Mouse (Mus musculus) bone marrow, adult 2 months (tissue): ENCODE measurements around the gene Carf. TPM values are rescaled to one million over a fixed set of nuclear protein-coding genes. Genes with fewer than 3 reads are reported as not detected.
A peak's percentile ranks its signal among the peaks of the same experiment; 100 is the strongest.
"Not testable (repeated sequence)": the region's sequence is repeated elsewhere in the genome, so short reads cannot be mapped to it uniquely, and the experiment has no call there.

Experiments
- H3K27ac ChIP-seq: fragments of 200-500 bp; 2 replicates; pipeline ENCODE4 v1.5.1; 2012; ENCODE audit warnings: low read depth, mild to moderate bottlenecking, control low read depth, inconsistent platforms, low read length; ENCODE audit not compliant: control insufficient read depth, poor library complexity, insufficient read depth
- H3K4me1 ChIP-seq: fragments of 200-500 bp; 2 replicates; pipeline ENCODE4 v1.6.1; 2011; ENCODE audit warnings: low read length; ENCODE audit not compliant: control insufficient read depth, insufficient read depth
- H3K4me3 ChIP-seq: fragments of 200-500 bp; replicated peaks from 2 replicates; pipeline ENCODE3; 2011; ENCODE audit warnings: mild to moderate bottlenecking, low read depth, low read length, control low read depth; ENCODE audit not compliant: control insufficient read depth
- CTCF ChIP-seq: fragments of 200-500 bp; IDR thresholded peaks from 2 replicates; pipeline ENCODE4 v1.5.1; 2011; ENCODE audit warnings: low read length, control low read depth; ENCODE audit not compliant: control insufficient read depth, insufficient read depth
- POLR2A ChIP-seq: fragments of 200-500 bp; IDR thresholded peaks from 2 replicates; pipeline ENCODE4 v1.6.1; 2011; ENCODE audit warnings: low read depth, mild to moderate bottlenecking, control low read depth, low read length, borderline replicate concordance; ENCODE audit not compliant: control insufficient read depth
- WGBS: fragments of 180-500 bp; shearing (Covaris S2); methylation state at CpG from one replicate; pipeline ENCODE4 v1.1.7; 2018; 5-methylcytosine and 5-hydroxymethylcytosine counted together
- polyA plus RNA-seq: library from polyadenylated mRNA; stranded (reverse); fragments of >200 nt; gene quantifications from 2 replicates; pipeline ENCODE4 v1.2.4, GENCODE M21; 2011; ENCODE audit warnings: low replicate concordance; ENCODE audit not compliant: missing spikeins, insufficient read depth, insufficient read length

The Carf gene
- polyA plus RNA-seq, 1 experiment = 1.5 TPM

GRCm38 (mm10) chr1:60169626-60170025, 71.6 kb downstream of the Carf start:
- 79% methylated on average over 2 of the region's 2 CpGs for WGBS
- Histone ChIP-seq H3K27ac (no peak overlapping the region), H3K4me1 (no peaks in the 10 kb centered on the region)

DNA sequence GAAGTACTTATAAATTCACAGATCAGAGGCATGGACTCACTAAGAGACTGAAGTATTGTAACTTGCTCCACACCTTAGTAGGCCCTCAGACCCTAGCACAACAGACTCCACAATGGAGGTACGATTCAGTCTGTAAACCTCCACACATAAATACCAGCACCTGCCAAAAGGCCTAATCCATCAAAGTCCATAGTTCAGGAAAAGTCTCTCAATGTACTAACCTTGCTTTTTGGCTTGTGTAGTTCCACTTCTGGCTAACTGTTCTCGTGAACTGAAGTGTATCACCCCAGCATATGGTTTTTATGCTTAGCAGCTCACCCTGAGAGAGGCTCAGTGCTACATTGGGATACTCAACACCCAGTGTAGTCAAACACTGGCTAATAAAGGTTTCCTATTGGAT, 72.2 kb downstream of the Carf start:
- Histone ChIP-seq H3K4me3 (no peak overlapping the region), H3K27ac (no peak overlapping the region), H3K4me1 (no peaks in the 10 kb centered on the region)
- TF ChIP-seq POLR2A (no peak), CTCF (no peak)
- WGBS = 72% methylated on average over 2 of the region's 2 CpGs

More at GRCm38 (mm10) chr1:60169626-60170025, 71.6 kb downstream of the Carf start:
- TF ChIP-seq POLR2A (no peak), CTCF (no peak)
- H3K4me3 ChIP-seq = no peak overlapping the region

DNA sequence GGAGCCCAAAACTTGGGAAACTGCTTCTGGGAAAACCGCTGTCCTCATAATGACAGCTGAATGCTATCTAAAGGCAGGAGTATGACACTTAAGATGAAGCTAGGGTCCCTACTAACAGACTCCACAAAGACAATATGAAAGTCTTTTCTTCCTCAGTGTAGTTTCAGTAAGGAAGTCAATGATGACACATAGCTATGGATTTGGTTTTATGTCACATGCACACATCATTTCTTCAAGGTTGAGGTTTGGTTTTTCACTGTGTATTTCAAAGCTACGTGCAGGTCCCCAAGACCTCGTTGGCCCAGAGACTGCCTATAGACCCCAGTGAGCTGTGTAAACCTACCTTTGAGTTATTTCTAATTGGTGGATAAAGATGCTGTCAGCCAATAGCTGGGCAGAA, 75.1 kb downstream of the Carf start:
- 76% methylated on average over 3 of the region's 3 CpGs for WGBS
- Histone ChIP-seq H3K4me3 (no peak overlapping the region), H3K4me1 (no peaks in the 10 kb centered on the region; the same call in 1 of the 2 replicates), H3K27ac (no peak overlapping the region)
- TF ChIP-seq CTCF = no peak
- TF ChIP-seq POLR2A = no peak

DNA sequence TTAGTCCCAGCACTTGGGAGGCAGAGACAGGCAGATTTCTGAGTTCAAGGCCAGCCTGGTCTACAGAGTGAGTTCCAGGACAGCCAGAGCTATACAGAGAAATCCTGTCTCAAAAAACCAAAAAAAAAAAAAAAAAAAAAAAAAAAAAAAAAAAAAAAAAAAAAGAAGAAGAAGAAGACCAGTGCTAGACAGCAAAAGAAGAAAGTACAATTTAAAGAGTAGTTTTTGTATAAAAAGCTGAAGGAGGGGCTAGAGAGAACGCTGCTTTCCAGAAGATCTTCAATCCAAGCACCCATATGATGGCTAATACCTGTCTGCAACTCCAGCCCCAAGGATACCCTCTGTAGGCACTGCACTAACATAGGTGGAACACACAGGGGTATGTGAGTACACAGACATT, 79.8 kb downstream of the Carf start:
- 85% methylated on average over 1 of the region's 1 CpGs for WGBS
- H3K4me3 ChIP-seq, H3K4me1 ChIP-seq, H3K27ac ChIP-seq: not testable (repeated sequence)

- H3K4me3 ChIP-seq = peak overlapping the region; percentile 35
- peaks cover 1% of the 10 kb centered on the region; the same call in 1 of the 2 replicates for H3K4me1 ChIP-seq
- no peak overlapping the region for H3K27ac ChIP-seq
- 25% methylated on average over 4 of the region's 4 CpGs for WGBS
- TF ChIP-seq CTCF = no peak
- no peak for TF ChIP-seq POLR2A
Observed at GRCm38 (mm10) chr1:60179376-60179775, 81.3 kb downstream of the Carf start.

GRCm38 (mm10) chr1:60179932-60180783, 82.1 kb downstream of the Carf start, which contains the start of gene Nbeal1:
Gene Nbeal1, plus strand, starts transcription at chr1:60180599.
- Histone ChIP-seq H3K27ac (peak within 1 kb of the TSS; percentile 70), H3K4me1 (peaks cover 1% of the 10 kb centered on the region; the same call in 1 of the 2 replicates), H3K4me3 (peak within 1 kb of the TSS; percentile 89)
- under 1% methylated on average over 73 of the region's 74 CpGs for WGBS
- TF ChIP-seq POLR2A (peak; percentile 80), CTCF (peak; percentile 29; the same call in 1 of the 2 replicates)

DNA sequence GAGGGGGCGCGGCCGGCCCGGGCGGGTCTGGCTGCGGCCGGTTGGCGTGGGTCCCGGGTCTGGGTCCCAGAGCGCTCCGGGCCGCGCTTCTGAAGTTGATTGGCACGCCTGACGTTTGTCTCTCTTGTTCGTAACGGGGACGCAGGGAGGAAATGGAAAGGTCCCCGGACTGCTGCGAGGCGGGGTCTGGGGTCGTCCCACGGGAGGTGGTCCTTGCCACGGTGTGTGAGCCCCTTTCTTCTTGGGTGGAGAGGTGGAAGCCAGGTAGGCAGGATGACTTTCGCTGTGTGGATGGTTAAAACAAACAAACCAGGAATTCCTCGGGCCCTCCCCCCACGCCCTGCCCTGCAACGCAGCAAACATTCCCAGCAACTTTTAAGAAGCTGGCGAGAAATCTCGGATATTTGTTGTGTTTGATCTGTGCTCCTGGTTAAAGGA, 82.8 kb downstream of the Carf start:
- H3K4me1 ChIP-seq = peaks cover 1% of the 10 kb centered on the region; the same call in 1 of the 2 replicates
- TF ChIP-seq CTCF (no peak), POLR2A (no peak)
- peak overlapping the region; percentile 70 for H3K27ac ChIP-seq
- 1% methylated on average over 30 of the region's 30 CpGs for WGBS
- peak overlapping the region; percentile 89 for H3K4me3 ChIP-seq

- TF ChIP-seq CTCF = no peak
- no peak for TF ChIP-seq POLR2A
- Histone ChIP-seq H3K4me1 (no peaks in the 10 kb centered on the region), H3K4me3 (no peak overlapping the region), H3K27ac (no peak overlapping the region)
Observed at GRCm38 (mm10) chr1:60188454-60188853, 90.4 kb downstream of the Carf start.
